Mouse (Mus musculus): Measurements from ENCODE around the gene Phka2.
A peak's percentile ranks its signal among the peaks of the same experiment; 100 is the strongest.

The Phka2 gene

GRCm38 (mm10) chrX:160598562-160599458 lies 96.8 kb downstream of the Phka2 start:
- no peak for DNase-seq (ENCODE audit: low spot score in 2 of 2)

GRCm38 (mm10) chrX:160601053-160601452 lies 99.1 kb downstream of the Phka2 start:
- no peak for DNase-seq (ENCODE audit: low spot score in 2 of 2)

GRCm38 (mm10) chrX:160602770-160603169 lies 100.8 kb downstream of the Phka2 start:
- DNase-seq (ENCODE audit: low spot score in 2 of 2), result no peak

- no peak for DNase-seq (ENCODE audit: low spot score in 2 of 2)
Measured at GRCm38 (mm10) chrX:160603316-160603715, 101.3 kb downstream of the Phka2 start.

GRCm38 (mm10) chrX:160603981-160604541 lies 102.1 kb downstream of the Phka2 start:
- DNase-seq (ENCODE audit: low spot score in 2 of 2), result no peak

- peak in 1 of 2 experiments; percentile 34 for DNase-seq (ENCODE audit: low spot score in 2 of 2)
Measured at GRCm38 (mm10) chrX:160609849-160610248, 107.9 kb downstream of the Phka2 start.

GRCm38 (mm10) chrX:160610482-160610881 lies 108.5 kb downstream of the Phka2 start:
- DNase-seq (ENCODE audit: low spot score in 2 of 2), result no peak

GRCm38 (mm10) chrX:160610882-160611644 lies 109.1 kb downstream of the Phka2 start:
- no peak for DNase-seq (ENCODE audit: low spot score in 2 of 2)
